Mouse (Mus musculus): ENCODE measurements around the gene Rom1. TPM values are rescaled to one million over a fixed set of nuclear protein-coding genes. Genes with fewer than 3 reads are reported as not detected.
A peak's percentile ranks its signal among the peaks of the same experiment; 100 is the strongest.

Gene Rom1
- total and polyA plus RNA-seq, 2 experiments from 2014 or later: 2.7 to 6.3 TPM

- H3K4me3 ChIP-seq (ENCODE audit: low read depth, low read length): no peak overlapping the region
- ATAC-seq (ENCODE audit: low FRiP score): no peak
- no peak overlapping the region for H3K27ac ChIP-seq (ENCODE audit: low read depth, low read length)
- DNase-seq (ENCODE audit: low spot score): no peak
- H3K27me3 ChIP-seq (ENCODE audit: insufficient read depth, low read length): no peaks in the 10 kb centered on the region
- no peak overlapping the region for H3K4me2 ChIP-seq (ENCODE audit: low read depth, low read length, poor library complexity, severe bottlenecking)
- H3K36me3 ChIP-seq (ENCODE audit: insufficient read depth, low read length): peaks cover 67% of the 10 kb centered on the region
- no peak overlapping the region for H3K9ac ChIP-seq (replicated peaks; ENCODE audit: low read length, poor library complexity, severe bottlenecking)
- H3K4me1 ChIP-seq (ENCODE audit: insufficient read depth, low read length): no peaks in the 10 kb centered on the region
- no peaks in the 10 kb centered on the region for H3K9me3 ChIP-seq (ENCODE audit: low read length)
- no peak for TF ChIP-seq CTCF (IDR thresholded peaks at IDR 0.05)
- WGBS: 96% methylated on average over 3 of the region's 3 CpGs
Observed at GRCm38 (mm10) chr19:8914212-8914611, 14.9 kb downstream of the Rom1 start.

DNA sequence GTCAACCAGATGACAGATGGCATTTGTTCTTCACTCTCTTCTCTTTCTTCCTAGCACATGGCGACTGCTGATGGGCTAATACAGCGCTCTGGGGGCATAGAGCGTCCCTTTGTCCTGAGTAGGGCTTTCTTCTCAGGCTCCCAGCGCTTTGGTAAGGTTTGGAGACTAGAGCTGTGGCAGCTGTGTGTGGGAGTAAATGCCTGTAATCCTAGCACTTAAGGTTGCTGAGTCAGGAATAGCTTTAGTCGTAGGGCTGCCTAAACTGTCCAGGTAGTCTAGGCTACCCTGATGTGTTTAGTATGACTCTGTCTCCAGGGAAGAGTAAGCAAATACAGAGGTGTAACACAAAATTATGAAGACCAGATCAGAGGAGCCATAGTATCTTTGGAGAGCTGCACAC is 17.3 kb downstream of the Rom1 start:
- no peak for TF ChIP-seq CTCF (IDR thresholded peaks at IDR 0.05)
- Histone ChIP-seq H3K36me3 (ENCODE audit: insufficient read depth, low read length) (peaks cover 90% of the 10 kb centered on the region), H3K9me3 (ENCODE audit: low read length) (no peaks in the 10 kb centered on the region), H3K27ac (ENCODE audit: low read depth, low read length) (no peak overlapping the region), H3K27me3 (ENCODE audit: insufficient read depth, low read length) (no peaks in the 10 kb centered on the region), H3K4me1 (ENCODE audit: insufficient read depth, low read length) (no peaks in the 10 kb centered on the region), H3K4me3 (ENCODE audit: low read depth, low read length) (no peak overlapping the region), H3K9ac (replicated peaks; ENCODE audit: low read length, poor library complexity, severe bottlenecking) (no peak overlapping the region), H3K4me2 (ENCODE audit: low read depth, low read length, poor library complexity, severe bottlenecking) (no peak overlapping the region)
- DNase-seq (ENCODE audit: low spot score) (no peak), ATAC-seq (ENCODE audit: low FRiP score) (no peak)
- 89% methylated on average over 5 of the region's 5 CpGs for WGBS

DNA sequence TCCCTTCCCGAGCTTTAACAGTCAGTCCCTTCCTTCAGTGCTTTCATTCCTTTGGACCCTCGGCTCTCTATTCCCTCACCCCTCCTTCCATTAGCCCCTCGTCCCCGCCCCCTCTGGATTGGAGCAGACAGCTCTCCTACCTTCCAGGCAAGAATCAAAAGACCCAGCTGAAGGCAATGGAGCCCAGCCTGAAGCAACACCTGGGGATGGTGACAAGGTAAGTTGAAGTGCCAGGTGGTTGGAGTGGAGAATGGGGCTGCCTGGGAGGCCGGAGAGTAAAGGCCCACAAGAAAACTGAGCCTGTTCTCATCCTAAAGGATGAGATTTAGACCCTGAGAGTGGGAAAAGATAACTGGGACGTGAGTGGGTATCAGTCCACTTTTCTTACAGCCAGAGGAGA is 20.6 kb downstream of the Rom1 start:
- H3K4me1 ChIP-seq (ENCODE audit: insufficient read depth, low read length): no peaks in the 10 kb centered on the region
- H3K36me3 ChIP-seq (ENCODE audit: insufficient read depth, low read length): peaks cover 87% of the 10 kb centered on the region
- DNase-seq (ENCODE audit: low spot score): no peak
- H3K27me3 ChIP-seq (ENCODE audit: insufficient read depth, low read length): no peaks in the 10 kb centered on the region
- H3K4me3 ChIP-seq (ENCODE audit: low read depth, low read length): no peak overlapping the region
- 91% methylated on average over 6 of the region's 6 CpGs for WGBS
- TF ChIP-seq CTCF (IDR thresholded peaks at IDR 0.05): no peak
- H3K27ac ChIP-seq (ENCODE audit: low read depth, low read length): no peak overlapping the region
- H3K4me2 ChIP-seq (ENCODE audit: low read depth, low read length, poor library complexity, severe bottlenecking): no peak overlapping the region
- H3K9ac ChIP-seq (replicated peaks; ENCODE audit: low read length, poor library complexity, severe bottlenecking): no peak overlapping the region
- H3K9me3 ChIP-seq (ENCODE audit: low read length): no peaks in the 10 kb centered on the region
- ATAC-seq (ENCODE audit: low FRiP score): no peak

GRCm38 (mm10) chr19:8903412-8903811 is 25.7 kb downstream of the Rom1 start:
- ATAC-seq (ENCODE audit: low FRiP score) (no peak), DNase-seq (ENCODE audit: low spot score) (no peak)
- Histone ChIP-seq H3K9me3 (ENCODE audit: low read length) (no peaks in the 10 kb centered on the region), H3K4me3 (ENCODE audit: low read depth, low read length) (no peak overlapping the region), H3K27ac (ENCODE audit: low read depth, low read length) (no peak overlapping the region), H3K27me3 (ENCODE audit: insufficient read depth, low read length) (no peaks in the 10 kb centered on the region), H3K4me1 (ENCODE audit: insufficient read depth, low read length) (no peaks in the 10 kb centered on the region; the same call in 1 of the 2 replicates), H3K36me3 (ENCODE audit: insufficient read depth, low read length) (peaks cover 44% of the 10 kb centered on the region), H3K9ac (replicated peaks; ENCODE audit: low read length, poor library complexity, severe bottlenecking) (no peak overlapping the region), H3K4me2 (ENCODE audit: low read depth, low read length, poor library complexity, severe bottlenecking) (no peak overlapping the region)
- no peak for TF ChIP-seq CTCF (IDR thresholded peaks at IDR 0.05)
- 94% methylated on average over 5 of the region's 5 CpGs for WGBS

DNA sequence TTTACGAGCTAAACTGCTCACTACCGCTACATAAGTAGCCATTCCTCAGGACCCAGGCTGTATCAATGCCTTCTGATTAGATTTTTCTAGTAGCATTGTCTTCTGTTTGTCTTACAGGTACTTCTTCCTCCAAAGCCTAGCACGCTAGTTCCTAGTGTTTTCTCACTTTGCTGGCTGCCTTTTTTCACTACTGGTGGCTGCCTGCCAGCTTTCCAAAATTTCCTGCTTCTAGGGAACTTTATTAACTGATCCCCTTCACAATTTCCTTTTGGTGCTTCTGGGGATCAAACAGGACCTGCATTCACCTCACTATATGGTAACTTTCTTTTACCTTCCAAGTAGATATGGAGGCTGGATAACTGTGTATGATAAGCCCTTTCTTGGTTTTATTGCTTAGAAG is 30.1 kb downstream of the Rom1 start:
- DNase-seq (ENCODE audit: low spot score) (no peak), ATAC-seq (ENCODE audit: low FRiP score) (no peak)
- Histone ChIP-seq H3K4me1 (ENCODE audit: insufficient read depth, low read length) (peaks cover 6% of the 10 kb centered on the region), H3K27ac (ENCODE audit: low read depth, low read length) (no peak overlapping the region), H3K9me3 (ENCODE audit: low read length) (no peaks in the 10 kb centered on the region), H3K9ac (replicated peaks; ENCODE audit: low read length, poor library complexity, severe bottlenecking) (no peak overlapping the region; the same call in 1 of the 2 replicates), H3K4me2 (ENCODE audit: low read depth, low read length, poor library complexity, severe bottlenecking) (peak overlapping the region; percentile 79), H3K4me3 (ENCODE audit: low read depth, low read length) (peak overlapping the region; percentile 85), H3K27me3 (ENCODE audit: insufficient read depth, low read length) (no peaks in the 10 kb centered on the region), H3K36me3 (ENCODE audit: insufficient read depth, low read length) (peaks cover 13% of the 10 kb centered on the region)
- 58% methylated on average over 3 of the region's 3 CpGs for WGBS
- no peak for TF ChIP-seq CTCF (IDR thresholded peaks at IDR 0.05)

GRCm38 (mm10) chr19:8898576-8898975 is 30.6 kb downstream of the Rom1 start:
- no peak for DNase-seq (ENCODE audit: low spot score)
- H3K36me3 ChIP-seq (ENCODE audit: insufficient read depth, low read length): peaks cover 8% of the 10 kb centered on the region
- peak overlapping the region; percentile 91 for H3K27ac ChIP-seq (ENCODE audit: low read depth, low read length)
- ATAC-seq (ENCODE audit: low FRiP score): no peak
- WGBS: 19% methylated on average over 13 of the region's 13 CpGs
- H3K9ac ChIP-seq (replicated peaks; ENCODE audit: low read length, poor library complexity, severe bottlenecking): peak overlapping the region; percentile 84
- no peak for TF ChIP-seq CTCF (IDR thresholded peaks at IDR 0.05)
- H3K4me3 ChIP-seq (ENCODE audit: low read depth, low read length): peak overlapping the region; percentile 85
- H3K4me2 ChIP-seq (ENCODE audit: low read depth, low read length, poor library complexity, severe bottlenecking): peak overlapping the region; percentile 79
- no peaks in the 10 kb centered on the region for H3K9me3 ChIP-seq (ENCODE audit: low read length)
- peaks cover 6% of the 10 kb centered on the region for H3K4me1 ChIP-seq (ENCODE audit: insufficient read depth, low read length)
- H3K27me3 ChIP-seq (ENCODE audit: insufficient read depth, low read length): no peaks in the 10 kb centered on the region
